Mouse (Mus musculus): ENCODE data around the gene Sh3yl1.

The Sh3yl1 gene

GRCm38 (mm10) chr12:30970700-30971099 lies 59.2 kb downstream of the Sh3yl1 start:
- DNase-seq: no peak

GRCm38 (mm10) chr12:31003795-31004194 lies 92.3 kb downstream of the Sh3yl1 start:
- DNase-seq: peak; percentile 19

- DNase-seq: peak; percentile 81
These were observed 93.5 kb downstream of the Sh3yl1 start for GRCm38 (mm10) chr12:31005010-31005409.

DNA sequence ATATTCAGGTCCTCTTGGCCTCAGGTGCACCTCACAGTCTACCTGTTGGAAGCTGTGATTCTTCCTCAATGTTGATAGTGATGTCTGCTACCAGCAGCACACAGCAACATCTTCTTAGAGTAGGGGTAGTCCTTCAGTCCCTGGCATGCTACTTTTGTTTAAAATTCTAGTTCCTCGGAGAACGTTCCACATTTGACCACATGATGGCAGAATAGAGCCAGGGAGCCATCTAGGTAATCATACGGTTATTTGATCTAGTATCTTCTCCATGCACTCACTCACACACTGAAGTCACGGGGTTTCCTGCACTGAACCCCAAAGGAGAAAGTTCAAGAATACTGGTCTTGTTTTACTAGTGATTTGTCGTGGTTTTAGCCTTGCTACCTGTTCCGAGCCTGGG lies 96.7 kb downstream of the Sh3yl1 start:
- DNase-seq: peak; percentile 42

All from kidney, postnatal 14 days (tissue).